Mouse (Mus musculus): ENCODE measurements around the gene Fam83g.

GRCm38 (mm10) chr11:61698852-61699251 is 15.0 kb downstream of the Fam83g start:
- TF ChIP-seq CTCF (IDR thresholded peaks at IDR 0.05; ENCODE audit: control insufficient read depth, insufficient read depth, insufficient read length), result no peak
- TF ChIP-seq CEBPB (IDR thresholded peaks at IDR 0.05; ENCODE audit: low read depth), result no peak
- no peak for TF ChIP-seq USF1 (IDR thresholded peaks at IDR 0.05; ENCODE audit: low read depth)

Measured in C2C12 (cell line).